13 mouse cellular contexts compared by ENCODE assay signal in the genomic region with DNA sequence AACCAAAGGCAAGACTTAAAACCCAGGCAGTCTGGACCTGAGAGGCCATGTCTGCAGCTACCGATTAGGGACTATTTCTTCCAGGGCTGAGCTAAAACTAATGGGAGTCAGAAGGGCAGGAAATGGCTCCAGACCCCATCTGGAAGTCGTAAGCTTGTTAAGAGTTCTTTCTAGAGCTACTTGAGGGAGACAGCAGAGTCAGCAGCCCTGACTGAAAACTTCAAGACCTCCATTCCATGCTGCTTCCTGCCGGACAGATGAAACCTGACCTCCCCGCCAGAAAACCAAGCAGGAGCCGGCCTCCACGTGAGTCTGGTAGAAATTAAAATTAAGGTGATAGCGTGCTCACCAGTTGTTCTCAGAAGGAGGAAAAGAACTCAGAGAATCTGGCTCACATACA.
DNase-seq lines count a peak whose midpoint lies in the region; ATAC-seq and TF ChIP-seq lines count a peak whose summit lies in the region.
"Had no signal": no experiment of that assay in that cellular context is flagged by ENCODE, and none has a peak within 500 bp of the region (broad histone marks: within the 10 kb centered on the region; RNA-seq: fewer than 3 reads in every experiment).

No protein-coding gene starts in this region.

- H3K4me1 ChIP-seq in kidney, postnatal 0 days (replicated peaks; ENCODE audit: insufficient read depth, low read length): peaks cover 15% of the 10 kb centered on the region
- H3K4me1 ChIP-seq in thymus, adult 2 months (replicated peaks; ENCODE audit: control insufficient read depth, insufficient read depth, low read length): peaks cover 13% of the 10 kb centered on the region
- H3K4me1 ChIP-seq in limb, embryonic 11.5 days (ENCODE audit: control insufficient read depth, insufficient read depth, low read length): 0 out of 2 replicates have a peak, but pooled peaks cover 2% of the 10 kb centered on the region

- ATAC-seq in kidney, postnatal 0 days (replicated peaks; ENCODE audit: low FRiP score, low read depth): no peak
- no peak for ATAC-seq in limb, embryonic 11.5 days (ENCODE audit: insufficient number of reproducible peaks, low FRiP score, low TSS enrichment, low read depth)
- ATAC-seq: midbrain, embryonic 16.5 days had no signal

- DNase-seq in kidney, postnatal 0 days (ENCODE audit: low spot score): peak; percentile 54
- no peak for DNase-seq in kidney, adult 9 months
- DNase-seq in thymus, adult 2 months: no peak
- DNase-seq in thymus, postnatal 10 days (ENCODE audit: low spot score in 2 of 2): no peak
- peak; percentile 57 for DNase-seq in limb, embryonic 11.5 days (ENCODE audit: low spot score)
- no peak for DNase-seq in urinary bladder, adult 18-20 months (ENCODE audit: low spot score in 2 of 2)
- no peak for DNase-seq in adrenal gland, postnatal 14 days
- DNase-seq: cerebellum, adult 9-10 months; gastrocnemius, postnatal 14 days; heart, postnatal 14 days; kidney, adult 11 months; lung, postnatal 14 days had no signal

- TF ChIP-seq POLR2A in thymus, adult 2 months (IDR thresholded peaks at IDR 0.05; ENCODE audit: control insufficient read depth, extremely low read depth, insufficient read depth, low read length, poor library complexity): no peak

- no peak overlapping the region for H3K4me3 ChIP-seq in kidney, postnatal 0 days (replicated peaks; ENCODE audit: low read depth, low read length)
- H3K4me3 ChIP-seq in thymus, adult 2 months (ENCODE audit: control insufficient read depth, insufficient read depth, low read length): no peak overlapping the region
- H3K4me3 ChIP-seq in limb, embryonic 11.5 days (ENCODE audit: low read depth, low read length): no peak overlapping the region

- H3K9me3 ChIP-seq in kidney, postnatal 0 days (replicated peaks; ENCODE audit: low read length): no peaks in the 10 kb centered on the region
- H3K9me3 ChIP-seq in limb, embryonic 11.5 days (ENCODE audit: control insufficient read depth, low read length): no peaks in the 10 kb centered on the region

- H3K27me3 ChIP-seq in kidney, postnatal 0 days (ENCODE audit: insufficient read depth, low read length): no peaks in the 10 kb centered on the region
- H3K27me3 ChIP-seq in thymus, adult 2 months (ENCODE audit: control insufficient read depth, insufficient read depth, low read length): no peaks in the 10 kb centered on the region
- H3K27me3 ChIP-seq in limb, embryonic 11.5 days (ENCODE audit: control insufficient read depth, insufficient read depth, low read length): no peaks in the 10 kb centered on the region

- no peaks in the 10 kb centered on the region for H3K36me3 ChIP-seq in kidney, postnatal 0 days (ENCODE audit: insufficient read depth, low read length)
- no peaks in the 10 kb centered on the region for H3K36me3 ChIP-seq in thymus, adult 2 months (ENCODE audit: control insufficient read depth, insufficient read depth, low read length)
- no peaks in the 10 kb centered on the region for H3K36me3 ChIP-seq in limb, embryonic 11.5 days (ENCODE audit: control insufficient read depth, insufficient read depth, low read length)

- H3K27ac ChIP-seq in kidney, postnatal 0 days: no peak overlapping the region
- 0 out of 2 replicates have a peak overlapping the region, but pooled peaks have one; percentile 17 for H3K27ac ChIP-seq in thymus, adult 2 months (ENCODE audit: control insufficient read depth, insufficient read depth, low read length)
- H3K27ac ChIP-seq in limb, embryonic 11.5 days (replicated peaks; ENCODE audit: low read depth, low read length): peak overlapping the region; percentile 0; the same call in 1 of the 2 replicates

- TF ChIP-seq CTCF in kidney, postnatal 0 days (IDR thresholded peaks at IDR 0.05; ENCODE audit: low read depth): no peak
- no peak for TF ChIP-seq CTCF in thymus, adult 2 months (IDR thresholded peaks at IDR 0.05; ENCODE audit: borderline replicate concordance, control insufficient read depth, extremely low read depth, insufficient read depth, low read length, poor library complexity)

- no peak overlapping the region for H3K4me2 ChIP-seq in kidney, postnatal 0 days (ENCODE audit: low read length)
- H3K4me2 ChIP-seq in limb, embryonic 11.5 days (ENCODE audit: low read depth, severe bottlenecking): no peak overlapping the region

- H3K9ac ChIP-seq in kidney, postnatal 0 days (ENCODE audit: low read depth, low read length): no peak overlapping the region
- H3K9ac ChIP-seq in limb, embryonic 11.5 days (ENCODE audit: low read length): no peak overlapping the region

- WGBS in kidney, postnatal 0 days: 15% methylated on average over 7 of the region's 7 CpGs
- WGBS in thymus, adult 2 months: 71% methylated on average over 7 of the region's 7 CpGs
- WGBS in limb, embryonic 11.5 days: 9% methylated on average over 7 of the region's 7 CpGs

Comparison
In these comparisons a context has a peak if more than half of its experiments do, and no peak if none do; other contexts are left out.
1. DNase-seq: peak in kidney, postnatal 0 days (single experiment) and limb, embryonic 11.5 days (single experiment); none in kidney, adult 9 months (single experiment), thymus, adult 2 months (single experiment), thymus, postnatal 10 days (0 of 2), urinary bladder, adult 18-20 months (0 of 2) and adrenal gland, postnatal 14 days (single experiment).